Mouse (Mus musculus): ENCODE measurements around the gene Nop2. TPM values are rescaled to one million over a fixed set of nuclear protein-coding genes. Genes with fewer than 3 reads are reported as not detected.
A peak's percentile ranks its signal among the peaks of the same experiment; 100 is the strongest.

Nop2 gene
- total RNA-seq, 2 experiments from 2014 or later: 19.2 to 20.1 TPM

DNA sequence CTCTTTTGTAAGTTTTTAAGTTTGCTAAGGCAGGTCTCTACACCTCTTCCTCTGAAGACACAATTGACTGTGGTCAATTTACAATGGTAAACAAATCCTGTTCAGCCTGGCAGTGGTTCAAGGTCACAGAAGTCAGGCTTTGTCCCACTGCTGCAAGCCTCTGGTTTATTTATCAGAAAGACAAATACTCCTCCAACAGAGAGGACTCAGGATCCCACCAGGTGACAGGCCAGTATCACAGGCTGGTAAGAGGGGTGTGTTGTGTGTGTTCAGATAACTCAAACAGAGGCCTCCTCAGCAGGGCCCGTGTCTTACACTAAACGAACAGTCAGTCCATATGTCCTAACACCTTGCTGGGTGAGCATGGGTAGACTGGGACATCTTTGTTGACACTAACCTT, 40.8 kb downstream of the Nop2 start:
- no peak for DNase-seq

DNA sequence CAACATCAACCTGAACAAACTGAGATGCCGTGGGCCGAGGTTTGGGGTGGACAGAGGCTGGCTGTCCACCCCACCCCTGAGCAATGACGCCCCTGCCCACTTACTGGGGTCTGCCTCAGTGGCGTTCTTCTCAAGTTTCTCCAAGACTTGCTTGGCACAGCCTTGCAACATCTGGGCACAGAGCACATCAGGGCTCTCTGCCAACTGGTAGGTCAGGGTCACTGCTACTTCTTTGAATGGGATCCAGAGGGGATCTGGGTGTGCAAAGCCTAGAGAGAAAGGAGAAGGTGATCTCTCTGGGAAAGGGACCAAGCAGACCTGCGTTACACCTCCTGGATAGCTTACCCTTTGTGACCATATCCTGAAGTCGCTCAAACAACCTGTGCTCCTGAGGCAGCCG, 41.5 kb downstream of the Nop2 start:
- no peak for DNase-seq

DNA sequence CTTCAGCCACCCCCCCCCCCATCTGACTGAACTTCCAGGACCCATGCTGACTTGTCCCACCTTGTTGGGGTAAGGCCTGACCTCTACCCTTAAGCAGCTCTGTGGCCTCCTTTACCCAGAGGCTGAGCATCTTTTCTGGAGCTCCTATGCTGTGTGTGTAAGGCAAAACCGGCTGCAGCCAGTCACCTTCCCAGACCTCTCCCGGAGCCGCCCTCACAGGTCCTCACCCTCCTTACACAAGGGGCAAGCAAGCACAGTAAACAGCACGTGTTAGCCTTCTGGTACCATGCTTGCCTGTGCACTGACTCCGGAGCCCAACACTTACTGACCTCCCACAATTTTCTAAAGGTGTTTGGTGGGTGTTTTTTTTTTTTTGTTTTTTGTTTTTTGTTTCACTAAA, 43.8 kb downstream of the Nop2 start:
- no peak for DNase-seq

DNA sequence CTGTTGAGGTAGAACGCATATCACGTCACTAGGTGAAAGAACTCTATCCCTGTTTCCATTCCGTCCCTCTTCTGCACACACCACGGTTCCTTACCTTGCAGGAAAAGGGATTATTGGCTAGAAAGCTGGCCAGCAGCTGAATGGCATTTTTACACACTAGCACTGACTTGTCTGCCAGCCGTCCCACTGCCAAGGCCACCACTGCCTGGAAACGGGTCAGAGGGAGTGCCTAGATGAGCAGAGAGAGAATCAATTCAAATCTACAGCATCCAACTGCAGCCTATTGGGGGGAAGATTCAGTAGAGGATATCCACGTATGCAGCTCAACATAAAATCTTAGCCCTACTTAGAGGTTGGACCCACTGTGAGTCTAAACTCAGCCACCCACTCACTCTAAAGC, 47.9 kb downstream of the Nop2 start:
- no peak for DNase-seq

DNA sequence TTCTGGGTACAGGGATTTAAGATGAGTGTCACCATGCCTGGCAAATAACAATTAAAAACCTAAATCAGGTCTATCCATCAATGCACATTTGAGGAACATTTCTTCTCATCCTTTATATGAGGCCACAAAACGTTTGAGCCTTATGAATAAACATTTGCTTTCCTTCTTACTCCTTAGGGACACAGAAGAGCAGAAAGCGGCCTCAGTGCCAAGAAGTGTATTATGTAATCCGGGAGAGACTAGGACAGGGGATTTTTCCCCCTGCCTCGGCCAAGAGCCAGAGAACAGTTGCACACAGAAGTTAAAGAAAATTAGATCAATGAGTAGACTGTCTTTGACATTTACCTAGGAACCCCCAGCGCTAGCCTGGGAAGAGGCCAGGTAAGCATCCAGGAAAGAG, 50.4 kb downstream of the Nop2 start:
- DNase-seq: peak; percentile 41 to 48

DNA sequence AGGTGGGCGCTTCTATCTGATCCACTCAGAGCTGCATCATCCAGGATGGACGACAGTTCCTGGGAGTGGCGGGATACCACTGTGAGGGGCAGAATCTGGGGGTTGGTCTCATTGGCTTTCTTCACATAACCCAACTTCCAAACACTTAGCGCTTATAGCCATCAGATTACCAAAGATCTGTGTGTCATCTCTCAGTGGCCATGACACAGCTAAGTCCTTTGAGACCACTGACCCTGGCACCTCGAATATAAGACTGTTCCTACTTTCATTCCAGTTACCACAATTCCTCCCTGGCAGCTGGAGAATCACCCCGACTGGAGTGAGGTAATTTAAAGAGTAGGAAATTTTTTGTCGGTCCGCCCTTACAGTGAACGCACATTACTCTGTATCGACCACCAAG, 54.5 kb downstream of the Nop2 start:
- no peak for DNase-seq

DNA sequence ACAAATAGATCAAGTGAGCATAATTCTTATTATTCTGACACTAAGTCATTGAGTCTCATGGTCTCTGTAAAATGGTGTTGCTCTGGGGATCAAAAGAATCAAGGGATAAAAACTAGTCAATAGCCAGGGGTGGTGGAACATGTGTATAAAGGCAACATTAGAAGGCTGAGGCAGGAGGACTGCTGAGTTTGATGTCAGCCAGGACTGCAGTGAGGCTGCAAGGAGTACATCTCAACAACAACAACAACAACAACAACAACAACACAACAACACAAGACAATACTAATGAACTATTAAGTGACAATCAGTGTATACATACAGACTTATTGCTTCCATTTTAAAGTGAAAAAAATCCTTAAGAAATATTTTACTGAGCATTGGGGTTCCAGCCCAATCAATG, 59.1 kb downstream of the Nop2 start:
- no peak for DNase-seq

DNA sequence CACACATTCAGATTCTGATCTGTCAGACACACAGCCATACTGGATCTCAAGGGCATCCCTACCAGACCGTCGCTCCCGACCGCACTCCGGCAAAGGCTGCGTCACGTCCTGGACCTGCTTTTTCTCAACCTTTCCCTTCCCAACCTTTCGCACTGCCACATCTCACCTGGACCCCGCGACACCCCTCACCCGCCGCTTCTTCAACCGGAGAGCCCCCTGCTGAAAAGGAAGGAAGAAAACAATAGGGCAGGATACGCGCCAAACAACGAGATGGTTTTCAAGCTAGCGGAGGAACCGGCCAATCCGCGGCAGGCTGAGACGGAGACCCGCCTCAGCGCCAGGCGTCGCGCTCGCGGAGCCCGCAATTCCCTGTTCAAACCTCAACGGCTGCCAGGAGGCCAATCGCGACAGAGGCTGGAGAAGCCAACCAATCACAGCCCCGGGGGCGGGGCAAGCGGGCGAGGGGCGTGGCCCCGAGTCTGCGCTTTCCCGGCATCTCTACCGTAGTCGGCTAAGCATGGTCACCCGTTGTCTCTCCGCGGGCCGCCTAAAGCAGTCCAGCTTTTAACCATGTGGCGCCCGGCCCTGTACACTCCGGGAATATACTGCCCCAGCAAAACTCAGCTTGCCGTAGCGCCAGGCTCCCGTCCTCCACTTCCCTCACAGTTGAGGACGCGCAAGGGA, 59.8 kb downstream of the Nop2 start, which contains the start of the genes Ncapd2 and Mrpl51:
Ncapd2 (minus strand) TSS at position 370 of the 684 bp plus-strand sequence.
Mrpl51 (plus strand) TSS at position 470 of the 684 bp plus-strand sequence.
- peak; percentile 98 for DNase-seq

DNA sequence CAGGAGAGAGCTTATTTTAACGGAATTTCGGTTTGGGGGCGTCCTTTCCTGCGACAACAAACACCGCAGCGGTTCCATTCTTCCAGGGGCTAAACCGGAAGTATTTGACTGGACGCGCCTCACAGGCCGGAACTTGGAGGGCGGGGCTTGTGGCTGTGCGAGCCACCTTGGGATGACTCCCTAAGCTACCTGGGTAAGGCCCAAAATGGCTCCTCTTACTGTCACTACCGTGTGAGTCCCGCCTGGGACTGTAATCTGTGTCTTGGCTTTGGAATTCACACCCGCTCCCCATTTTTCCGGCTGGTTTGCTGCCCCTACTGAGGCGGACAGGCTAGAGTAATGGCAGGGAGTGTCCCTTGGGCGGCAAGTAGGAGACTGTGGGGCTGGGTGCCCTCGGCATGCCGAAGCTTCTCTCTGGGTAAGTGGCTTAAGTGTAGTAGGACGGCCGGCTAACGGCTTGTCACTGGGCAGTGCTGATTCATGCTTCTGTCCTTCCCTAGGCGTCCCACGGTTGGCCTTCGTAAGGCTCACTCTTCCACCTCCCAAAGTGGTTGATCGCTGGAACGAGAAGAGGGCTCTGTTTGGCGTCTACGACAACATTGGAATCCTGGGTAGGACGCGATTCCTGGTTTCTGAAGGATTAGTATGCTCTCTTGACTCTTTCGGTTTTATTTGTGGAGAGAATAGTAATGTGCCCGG, 60.5 kb downstream of the Nop2 start:
- DNase-seq: peak; percentile 93 to 94

DNA sequence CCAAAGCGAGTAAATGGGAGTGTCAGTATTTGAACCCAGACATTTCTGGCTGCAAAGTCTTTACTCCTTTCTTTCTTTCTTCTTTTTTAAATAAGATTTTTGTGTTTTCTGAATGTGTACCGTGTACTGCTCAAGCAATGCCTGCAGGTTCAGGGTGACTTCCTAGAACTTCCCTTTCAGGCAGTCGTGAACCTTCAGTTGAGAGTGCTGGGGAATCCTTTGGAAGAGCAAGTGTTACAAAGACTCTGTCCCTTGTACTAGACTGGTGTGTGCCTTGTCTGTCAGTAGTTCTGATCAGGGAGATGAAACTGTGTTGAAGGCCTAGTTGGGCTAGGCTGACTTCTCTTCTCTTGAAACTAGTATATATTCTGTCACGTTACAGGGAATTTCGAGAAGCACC, 61.1 kb downstream of the Nop2 start:
- DNase-seq: no peak

DNA sequence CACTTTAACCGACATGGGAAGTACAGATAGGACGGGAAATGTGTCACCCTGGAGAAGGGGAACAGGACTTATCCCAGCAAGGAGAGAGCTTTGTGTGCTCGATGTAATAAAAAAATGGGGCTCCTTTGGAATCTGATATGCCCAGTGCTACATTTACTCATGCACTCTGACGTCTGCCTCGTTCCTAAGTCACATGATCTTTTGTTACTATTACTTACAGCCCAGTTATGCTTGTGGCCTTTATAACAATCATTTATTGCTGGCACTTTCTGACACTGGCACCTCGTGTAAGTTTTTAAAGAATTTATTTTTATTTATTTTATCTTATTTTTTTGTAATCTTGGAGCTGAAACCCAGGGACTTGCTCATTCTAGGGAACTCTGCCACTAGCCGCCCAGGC, 61.7 kb downstream of the Nop2 start:
- no peak for DNase-seq

Small RNAs within 50 kb of the gene (microRNA-seq; reads per million reads assigned to microRNA genes)
- 0 to 0.81 reads per million in 2 experiments for gene Mir7045

Other genes with a start within 250 kb of the Nop2 start
- 1 to 10 TPM in 1 of 2 experiments, under 1 TPM in 1; 0.50 to 3.7 TPM for gene Cd4, start 243.7 kb upstream of the Nop2 start, total RNA-seq (2021)
- gene Lag3, start 220.2 kb upstream of the Nop2 start, total RNA-seq (2021): under 1 TPM; 0.23 to 0.35 TPM
- gene Ptms, start 211.8 kb upstream of the Nop2 start, total RNA-seq (2021): 100 to 1,000 TPM; 135 to 139 TPM
- gene Mlf2, start 200.5 kb upstream of the Nop2 start, total RNA-seq (2021): 100 to 1,000 TPM; 185 to 191 TPM
- gene Cops7a, start 166.4 kb upstream of the Nop2 start, total RNA-seq (2021): 100 to 1,000 TPM in 1 of 2 experiments, 10 to 100 TPM in 1; 94.3 to 102 TPM
- gene Pianp, start 135.2 kb upstream of the Nop2 start, total RNA-seq (2021): under 1 TPM; 0.62 to 0.80 TPM
- 10 to 100 TPM; 20.5 to 20.6 TPM for gene Zfp384, start 122.8 kb upstream of the Nop2 start, total RNA-seq (2021)
- gene Ing4, start 92.1 kb upstream of the Nop2 start, total RNA-seq (2021): 10 to 100 TPM; 22.4 to 26.6 TPM
- 1 to 10 TPM in 1 of 2 experiments, under 1 TPM in 1; 0.99 to 2.7 TPM for gene Acrbp, start 82.2 kb upstream of the Nop2 start, total RNA-seq (2021)
- gene Lpar5, start 64.0 kb upstream of the Nop2 start, total RNA-seq (2021): under 1 TPM; 0.25 to 0.62 TPM
- gene Chd4, start 35.9 kb upstream of the Nop2 start, total RNA-seq (2021): 100 to 1,000 TPM; 105 to 111 TPM
- gene Iffo1, start 13.3 kb downstream of the Nop2 start, total RNA-seq (2021): 1 to 10 TPM; 5.0 to 5.9 TPM
- gene Gapdh, start 34.6 kb downstream of the Nop2 start, total RNA-seq (2021): 1,000 to 10,000 TPM; 4,422 to 5,568 TPM
- 10 to 100 TPM; 12.2 to 15.6 TPM for gene Ncapd2, start 59.8 kb downstream of the Nop2 start, total RNA-seq (2021)
- 100 to 1,000 TPM; 316 to 366 TPM for gene Mrpl51, start 59.9 kb downstream of the Nop2 start, total RNA-seq (2021)
- gene Vamp1, start 83.6 kb downstream of the Nop2 start, total RNA-seq (2021): 1 to 10 TPM; 5.0 to 7.8 TPM
- 1 to 10 TPM; 5.7 to 6.1 TPM for gene Tapbpl, start 100.0 kb downstream of the Nop2 start, total RNA-seq (2021)
- 1 to 10 TPM in 1 of 2 experiments, not detected in 1; 1.7 TPM for gene Cd27, start 105.1 kb downstream of the Nop2 start, total RNA-seq (2021)
- gene Tuba3a, start 154.1 kb downstream of the Nop2 start, total RNA-seq (2021): not detected
- 10 to 100 TPM; 25.0 to 28.7 TPM for gene Ltbr, start 182.0 kb downstream of the Nop2 start, total RNA-seq (2021)
- 1 to 10 TPM in 1 of 2 experiments, under 1 TPM in 1; 0.47 to 1.3 TPM for gene Scnn1a, start 188.8 kb downstream of the Nop2 start, total RNA-seq (2021)
- 10 to 100 TPM; 47.5 to 50.8 TPM for gene Tnfrsf1a, start 217.5 kb downstream of the Nop2 start, total RNA-seq (2021)
- not detected for gene Plekhg6, start 248.9 kb downstream of the Nop2 start, total RNA-seq (2021)

Data from heart, adult 18-20 months (tissue).